Mouse (Mus musculus) liver, embryonic 16.5 days (tissue): ENCODE data around the gene Slc25a30. TPM values are rescaled to one million over a fixed set of nuclear protein-coding genes. Genes with fewer than 3 reads are reported as not detected.
A peak's percentile ranks its signal among the peaks of the same experiment; 100 is the strongest.

Experiments
- ATAC-seq: fragments of 200-750 bp; cut with Nextera tagmentation; 2 replicates; pipeline ENCODE4 v1.8.0; 2017; ENCODE audit warnings: low read depth, mild to moderate bottlenecking, moderate number of reproducible peaks, moderate library complexity
- H3K27ac ChIP-seq: fragments of 300-500 bp; sonication (generic); 2 replicates; pipeline ENCODE4 v1.5.1; 2014; ENCODE audit warnings: mild to moderate bottlenecking, low read length
- H3K27me3 ChIP-seq: fragments of 300-500 bp; sonication (generic); 2 replicates; pipeline ENCODE4 v1.6.1; 2014; ENCODE audit warnings: low read depth, low read length, mixed read lengths; ENCODE audit not compliant: control insufficient read depth, insufficient read depth
- H3K36me3 ChIP-seq: fragments of 300-500 bp; sonication (generic); 2 replicates; pipeline ENCODE4 v1.6.1; 2014; ENCODE audit warnings: mild to moderate bottlenecking; ENCODE audit not compliant: control insufficient read depth, insufficient read depth
- H3K4me1 ChIP-seq: fragments of 300-500 bp; sonication (generic); 2 replicates; pipeline ENCODE4 v1.6.1; 2014; ENCODE audit warnings: low read depth, low read length, mixed read lengths; ENCODE audit not compliant: control insufficient read depth
- H3K4me2 ChIP-seq: fragments of 300-500 bp; sonication (generic); 2 replicates; pipeline ENCODE4 v1.6.1; 2014; ENCODE audit warnings: low read depth, low read length, mixed read lengths
- H3K4me3 ChIP-seq: fragments of 300-500 bp; sonication (generic); 2 replicates; pipeline ENCODE4 v1.5.1; 2014; ENCODE audit warnings: low read depth, mild to moderate bottlenecking, low read length
- H3K9ac ChIP-seq: fragments of 300-500 bp; sonication (generic); 2 replicates; pipeline ENCODE4 v1.6.1; 2014; ENCODE audit warnings: low read depth, low read length
- H3K9me3 ChIP-seq: fragments of 300-500 bp; sonication (generic); replicated peaks from 2 replicates; pipeline ENCODE4 v1.6.1; 2016; ENCODE audit warnings: low read length; ENCODE audit not compliant: control insufficient read depth
- WGBS: fragments of 180-500 bp; shearing (Covaris S2); extraction: QIAGEN DNeasy Blood & Tissue Kit; methylation state at CpG from one replicate; pipeline ENCODE4 v1.1.7; 2014; ENCODE audit not compliant: insufficient replicate concordance; 5-methylcytosine and 5-hydroxymethylcytosine counted together
- polyA plus RNA-seq: library from polyadenylated mRNA; unstranded; fragments of >200 nt; fragmentation: Nextera tagmentation; extraction: Ambion mirVana; gene quantifications from 2 replicates; pipeline ENCODE4 v1.2.1, GENCODE M21; 2015

Slc25a30 gene
- polyA plus RNA-seq, 1 experiment from 2014 or later = 1.3 TPM

DNA sequence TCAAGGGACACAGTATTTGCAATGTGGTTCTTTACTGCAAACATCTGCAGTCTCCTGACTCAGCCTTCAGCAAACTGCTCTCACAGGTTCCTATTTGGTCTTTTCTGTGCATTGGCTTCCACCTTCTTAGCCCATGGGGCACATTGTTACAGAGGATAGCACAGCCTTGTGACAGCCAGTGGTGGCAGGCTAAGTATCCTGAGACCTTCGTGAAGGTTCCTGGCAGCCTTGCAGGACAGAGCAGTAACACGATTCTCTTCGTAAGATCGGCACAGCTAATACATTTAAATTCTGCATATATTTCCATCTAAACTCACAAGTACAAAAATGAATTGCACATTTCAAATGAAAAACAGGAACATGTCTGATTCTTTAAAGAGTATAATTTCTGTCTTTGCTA lies 9.1 kb upstream of the Slc25a30 start:
- WGBS = 74% methylated on average over 4 of the region's 4 CpGs
- H3K9ac ChIP-seq = no peak overlapping the region
- no peak overlapping the region for H3K27ac ChIP-seq
- no peaks in the 10 kb centered on the region for H3K9me3 ChIP-seq
- H3K4me2 ChIP-seq = no peak overlapping the region
- H3K4me3 ChIP-seq = no peak overlapping the region
- no peak for ATAC-seq
- H3K27me3 ChIP-seq = no peaks in the 10 kb centered on the region; the same call in 1 of the 2 replicates
- no peaks in the 10 kb centered on the region for H3K36me3 ChIP-seq
- H3K4me1 ChIP-seq = no peaks in the 10 kb centered on the region

DNA sequence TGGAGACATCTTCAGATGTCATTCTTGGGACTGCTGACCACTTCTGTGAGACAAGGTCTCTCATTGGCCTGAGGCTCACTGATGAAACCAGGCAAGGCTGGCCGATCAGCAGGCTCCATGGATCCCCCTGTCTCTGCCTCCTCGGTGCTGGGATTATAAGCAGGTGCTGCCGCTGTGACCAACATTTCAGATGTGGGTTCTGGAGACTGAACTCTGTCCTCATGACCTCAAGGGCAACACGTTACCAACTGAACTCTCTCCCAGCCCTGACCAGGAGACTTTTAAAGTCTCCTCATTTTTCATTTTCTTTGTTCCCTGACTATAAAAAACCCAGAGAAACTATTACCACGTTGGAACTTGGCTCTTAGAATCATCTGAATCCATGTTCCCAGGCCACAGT lies 7.9 kb upstream of the Slc25a30 start:
- Histone ChIP-seq H3K9me3 (no peaks in the 10 kb centered on the region), H3K4me1 (no peaks in the 10 kb centered on the region), H3K4me2 (no peak overlapping the region), H3K27ac (no peak overlapping the region), H3K4me3 (no peak overlapping the region), H3K9ac (no peak overlapping the region), H3K27me3 (no peaks in the 10 kb centered on the region; the same call in 1 of the 2 replicates), H3K36me3 (no peaks in the 10 kb centered on the region)
- WGBS = 59% methylated on average over 5 of the region's 5 CpGs
- no peak for ATAC-seq

DNA sequence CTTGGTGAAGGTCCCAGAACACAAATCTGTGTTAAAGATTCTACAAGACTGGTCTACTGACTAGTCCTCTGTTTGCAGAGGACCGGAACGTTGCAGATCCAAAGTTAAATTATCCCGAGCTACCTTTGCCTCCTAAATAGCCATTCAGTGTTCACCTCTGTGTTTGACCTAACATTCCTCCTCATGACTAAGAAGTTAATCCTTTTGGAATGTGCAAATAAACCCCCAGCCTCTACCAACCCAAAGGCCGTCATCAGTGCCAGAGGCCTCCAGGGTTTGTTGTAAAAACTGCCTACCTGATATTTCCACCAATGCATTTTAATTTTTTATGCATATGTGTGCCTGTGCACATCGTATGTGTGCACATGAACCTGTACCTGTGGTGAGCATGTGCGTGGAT lies 7.5 kb upstream of the Slc25a30 start:
- Histone ChIP-seq H3K4me1 (no peaks in the 10 kb centered on the region), H3K4me2 (no peak overlapping the region), H3K27ac (no peak overlapping the region), H3K4me3 (no peak overlapping the region), H3K9ac (no peak overlapping the region), H3K9me3 (no peaks in the 10 kb centered on the region), H3K27me3 (no peaks in the 10 kb centered on the region; the same call in 1 of the 2 replicates), H3K36me3 (no peaks in the 10 kb centered on the region)
- 66% methylated on average over 6 of the region's 6 CpGs for WGBS
- ATAC-seq = 0 out of 2 replicates have a peak, but pooled peaks have one; percentile 13

DNA sequence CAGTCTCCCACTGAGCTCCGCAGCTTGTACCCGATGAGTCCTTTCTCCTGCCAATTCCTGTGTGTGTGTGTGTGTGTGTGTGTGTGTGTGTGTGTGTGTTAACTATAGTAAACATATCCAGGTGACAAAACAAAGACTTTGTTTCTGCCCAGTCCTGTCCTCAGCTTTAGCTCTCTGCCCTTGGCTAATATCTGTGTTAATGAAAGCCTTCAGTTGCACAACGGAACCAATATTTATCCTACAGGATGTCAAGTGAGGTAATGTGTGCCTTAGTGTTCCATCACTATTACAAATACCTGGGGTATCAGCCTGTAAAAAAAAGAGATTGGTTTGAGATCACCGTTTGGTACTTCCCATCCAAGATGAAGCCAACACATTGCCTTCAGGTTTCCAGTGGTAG lies 6.3 kb upstream of the Slc25a30 start:
- Histone ChIP-seq H3K4me3 (no peak overlapping the region), H3K27me3 (no peaks in the 10 kb centered on the region; the same call in 1 of the 2 replicates), H3K4me2 (no peak overlapping the region), H3K27ac (no peak overlapping the region), H3K9me3 (no peaks in the 10 kb centered on the region), H3K9ac (no peak overlapping the region), H3K4me1 (no peaks in the 10 kb centered on the region), H3K36me3 (no peaks in the 10 kb centered on the region)
- peak; percentile 50; the same call in 1 of the 2 replicates for ATAC-seq
- WGBS = 75% methylated on average over 4 of the region's 4 CpGs

DNA sequence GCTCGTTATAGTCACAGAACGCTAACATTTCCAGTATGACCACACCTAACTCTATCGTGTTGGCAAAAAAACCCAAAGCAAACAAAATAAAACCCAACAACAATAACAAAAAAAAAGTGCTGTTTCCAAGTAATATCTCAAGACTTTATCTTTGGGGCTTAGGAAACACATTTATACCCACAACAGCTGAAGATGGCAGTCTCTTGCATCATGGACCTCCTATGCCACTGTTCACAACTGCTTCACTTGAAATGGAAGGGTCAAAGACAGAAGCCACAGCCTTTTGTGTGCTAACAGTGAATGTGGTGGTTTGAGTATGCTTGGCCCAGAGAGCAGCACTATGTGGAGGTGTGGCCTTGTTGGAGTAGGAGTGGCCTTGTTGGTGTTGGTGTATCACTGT lies 4.5 kb upstream of the Slc25a30 start:
- Histone ChIP-seq H3K9me3 (no peaks in the 10 kb centered on the region), H3K36me3 (no peaks in the 10 kb centered on the region), H3K4me2 (no peak overlapping the region), H3K27me3 (no peaks in the 10 kb centered on the region; the same call in 1 of the 2 replicates), H3K4me3 (no peak overlapping the region), H3K27ac (no peak overlapping the region), H3K9ac (no peak overlapping the region), H3K4me1 (peaks cover 10% of the 10 kb centered on the region)
- ATAC-seq = no peak
- WGBS = 71% methylated on average over 3 of the region's 3 CpGs

DNA sequence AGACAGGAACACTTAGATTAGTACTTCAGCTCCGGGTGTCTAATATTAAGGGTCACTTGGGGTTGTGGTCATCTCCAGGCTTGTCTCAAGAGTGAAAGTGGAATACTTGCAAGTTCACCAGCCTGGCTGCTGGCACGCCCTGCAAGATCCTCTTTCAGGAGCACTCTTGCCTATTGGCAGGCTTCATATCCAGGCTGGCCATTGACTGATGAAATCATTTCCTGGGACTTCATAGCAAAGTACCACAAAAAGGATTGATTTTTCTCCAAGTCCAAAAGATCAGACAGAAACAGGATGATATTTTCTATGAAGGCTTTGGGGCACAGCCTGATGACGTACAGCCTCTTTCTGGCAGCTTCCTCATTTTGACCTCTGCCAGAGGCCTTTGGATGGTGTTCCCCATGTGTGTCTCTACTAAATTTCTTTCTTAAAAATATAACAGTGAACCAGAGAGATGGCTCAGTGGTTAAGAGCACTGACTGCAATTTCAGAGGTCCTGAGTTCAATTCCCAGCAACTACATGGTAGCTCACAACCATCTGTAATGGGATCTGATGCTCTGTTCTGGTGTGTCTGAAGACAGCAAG lies 3.7 kb upstream of the Slc25a30 start:
- H3K4me1 ChIP-seq = peaks cover 14% of the 10 kb centered on the region

DNA sequence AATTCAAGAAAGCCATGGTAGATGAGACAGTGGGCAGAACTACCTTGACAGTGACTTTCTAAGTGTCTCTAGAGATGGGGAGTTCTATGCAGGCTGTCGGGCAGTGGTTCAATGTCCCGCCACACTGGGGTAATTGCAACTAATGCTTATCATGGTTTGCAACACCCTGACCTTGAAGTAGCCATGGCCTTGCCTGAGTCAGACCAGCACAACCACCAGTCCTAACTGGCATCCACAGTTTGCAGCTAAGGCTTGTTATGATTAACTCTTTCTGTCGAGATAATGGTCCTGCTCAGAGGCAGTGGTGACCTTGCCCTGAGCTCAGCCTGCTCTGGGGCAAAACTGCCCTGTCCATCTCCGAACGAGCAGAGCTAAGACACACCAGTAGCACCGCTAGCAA lies 2.5 kb upstream of the Slc25a30 start:
- H3K4me1 ChIP-seq = peaks cover 14% of the 10 kb centered on the region
- H3K9me3 ChIP-seq = no peaks in the 10 kb centered on the region
- no peaks in the 10 kb centered on the region; the same call in 1 of the 2 replicates for H3K27me3 ChIP-seq
- 68% methylated on average over 6 of the region's 6 CpGs for WGBS
- no peak for ATAC-seq
- H3K36me3 ChIP-seq = no peaks in the 10 kb centered on the region
- H3K4me2 ChIP-seq = no peak overlapping the region
- no peak overlapping the region for H3K4me3 ChIP-seq
- no peak overlapping the region for H3K27ac ChIP-seq
- no peak overlapping the region for H3K9ac ChIP-seq

More for the DNA sequence above, 3.7 kb upstream of the Slc25a30 start:
- H3K36me3 ChIP-seq = no peaks in the 10 kb centered on the region
- H3K4me2 ChIP-seq = no peak overlapping the region
- no peak overlapping the region for H3K4me3 ChIP-seq
- H3K9ac ChIP-seq = no peak overlapping the region
- H3K27me3 ChIP-seq = no peaks in the 10 kb centered on the region; the same call in 1 of the 2 replicates
- no peak overlapping the region for H3K27ac ChIP-seq
- 54% methylated on average over 3 of the region's 3 CpGs for WGBS
- no peak for ATAC-seq
- no peaks in the 10 kb centered on the region for H3K9me3 ChIP-seq

DNA sequence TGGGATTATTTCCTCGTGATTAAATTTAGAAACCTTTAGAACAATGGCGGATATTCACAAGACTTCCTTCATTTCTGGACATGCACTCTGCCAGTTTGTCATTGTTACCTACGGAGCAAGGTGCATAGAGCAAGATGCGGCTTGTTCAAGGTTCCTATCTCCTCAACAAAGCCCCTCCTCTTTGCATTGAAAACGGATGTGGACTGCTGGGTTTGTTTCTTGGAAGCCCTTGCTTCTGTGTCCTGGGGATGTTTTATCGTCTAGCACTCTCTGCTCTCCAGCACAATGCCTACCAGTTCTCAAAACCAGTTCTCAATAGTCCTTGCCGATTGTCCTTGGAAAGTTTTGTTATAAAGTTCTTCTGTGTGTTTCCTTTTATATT lies 948 bp upstream of the Slc25a30 start:
- no peaks in the 10 kb centered on the region; the same call in 1 of the 2 replicates for H3K27me3 ChIP-seq
- no peaks in the 10 kb centered on the region for H3K36me3 ChIP-seq
- peak overlapping the region; percentile 81 for H3K4me2 ChIP-seq
- 23% methylated on average over 7 of the region's 7 CpGs for WGBS
- no peak overlapping the region for H3K27ac ChIP-seq
- ATAC-seq = no peak
- H3K9ac ChIP-seq = peak overlapping the region; percentile 81
- H3K4me3 ChIP-seq = peak overlapping the region; percentile 68
- peaks cover 14% of the 10 kb centered on the region for H3K4me1 ChIP-seq
- H3K9me3 ChIP-seq = no peaks in the 10 kb centered on the region

DNA sequence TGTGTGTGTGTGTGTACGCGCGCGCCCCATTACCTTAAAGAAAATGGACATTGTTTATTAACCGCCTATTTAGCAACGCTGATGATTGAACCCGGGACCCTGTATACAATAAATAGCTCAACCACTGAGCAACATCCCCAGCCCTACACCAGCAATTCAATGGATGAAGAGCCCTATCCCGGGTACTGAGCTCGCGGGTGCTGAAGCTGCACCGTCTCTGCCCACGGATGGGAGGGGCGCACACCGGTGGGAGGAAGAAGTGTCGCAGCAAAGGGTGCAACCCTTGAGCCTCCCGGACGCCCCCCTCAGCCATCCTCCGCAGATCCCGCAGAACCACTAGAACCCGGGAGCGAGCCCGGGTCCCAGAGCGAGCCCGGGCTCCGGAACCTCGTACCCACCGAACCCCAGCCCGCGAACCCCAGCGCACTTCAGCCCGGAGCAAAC lies 391 bp downstream of the Slc25a30 start:
- H3K36me3 ChIP-seq = no peaks in the 10 kb centered on the region
- peak overlapping the region; percentile 87 for H3K9ac ChIP-seq
- peak overlapping the region; percentile 81 for H3K4me2 ChIP-seq
- peaks cover 14% of the 10 kb centered on the region for H3K4me1 ChIP-seq
- peak overlapping the region; percentile 68 for H3K4me3 ChIP-seq
- ATAC-seq = peak; percentile 58
- H3K9me3 ChIP-seq = no peaks in the 10 kb centered on the region
- WGBS = under 1% methylated on average over 31 of the region's 31 CpGs
- peak overlapping the region; percentile 87 for H3K27ac ChIP-seq
- H3K27me3 ChIP-seq = no peaks in the 10 kb centered on the region; the same call in 1 of the 2 replicates
